Mouse (Mus musculus): ENCODE measurements around the gene Tusc2.
"Not testable (repeated sequence)": the region's sequence is repeated elsewhere in the genome, so short reads cannot be mapped to it uniquely, and the experiment has no call there.

Gene Tusc2

GRCm38 (mm10) chr9:107570016-107570415, 7.0 kb downstream of the Tusc2 start:
- peak; percentile 33 for DNase-seq

DNA sequence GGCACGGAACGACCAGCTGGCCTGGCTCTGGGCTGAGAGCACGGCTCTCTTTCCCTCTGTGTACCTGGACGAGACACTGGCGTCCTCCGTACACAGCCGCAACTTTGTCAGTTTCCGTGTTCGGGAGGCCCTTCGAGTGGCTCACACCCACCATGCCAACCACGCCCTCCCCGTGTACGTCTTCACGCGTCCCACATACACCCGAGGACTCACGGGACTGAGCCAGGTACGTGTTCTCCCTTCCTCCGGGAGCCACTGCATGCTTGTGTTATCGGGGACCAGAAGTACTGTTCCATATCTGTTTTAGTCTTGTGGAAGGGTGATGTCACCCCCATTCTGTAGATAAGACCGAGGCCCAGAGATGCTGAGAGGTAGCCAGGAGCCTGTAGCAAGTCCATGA, 7.8 kb downstream of the Tusc2 start:
- no peak for DNase-seq

DNA sequence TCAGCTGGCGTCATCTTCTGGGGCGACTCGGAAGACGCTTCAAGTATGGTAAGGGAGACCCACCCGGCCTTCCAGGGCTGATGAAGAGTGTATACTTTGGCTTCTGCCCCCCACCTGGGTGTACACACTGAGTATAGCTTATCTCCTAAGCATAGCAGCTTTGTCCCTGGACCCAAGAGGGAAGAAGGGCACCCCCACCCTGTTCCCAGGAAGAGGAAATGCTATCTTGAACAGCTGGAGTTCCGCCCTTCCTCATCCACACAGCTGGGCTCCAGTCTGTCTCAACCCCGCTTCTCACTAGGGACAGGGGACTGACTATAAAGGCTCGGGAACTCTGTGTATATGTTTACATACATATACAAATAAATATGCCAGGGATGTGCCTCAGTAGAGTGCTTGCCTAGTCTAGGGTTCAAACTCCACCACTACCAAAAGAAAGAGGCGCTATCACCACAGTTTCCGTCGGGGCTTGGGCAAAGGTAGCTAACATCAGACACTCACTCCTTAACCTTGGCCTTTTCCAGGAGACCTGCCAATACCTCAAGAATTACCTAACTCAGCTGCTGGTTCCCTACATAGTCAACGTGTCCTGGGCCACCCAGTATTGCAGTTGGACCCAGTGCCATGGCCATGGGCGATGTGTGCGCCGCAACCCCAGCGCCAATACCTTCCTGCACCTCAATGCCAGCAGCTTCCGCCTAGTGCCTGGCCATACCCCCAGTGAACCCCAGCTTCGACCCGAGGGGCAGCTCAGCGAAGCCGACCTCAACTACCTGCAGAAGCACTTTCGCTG, 8.7 kb downstream of the Tusc2 start:
- no peak for DNase-seq

DNA sequence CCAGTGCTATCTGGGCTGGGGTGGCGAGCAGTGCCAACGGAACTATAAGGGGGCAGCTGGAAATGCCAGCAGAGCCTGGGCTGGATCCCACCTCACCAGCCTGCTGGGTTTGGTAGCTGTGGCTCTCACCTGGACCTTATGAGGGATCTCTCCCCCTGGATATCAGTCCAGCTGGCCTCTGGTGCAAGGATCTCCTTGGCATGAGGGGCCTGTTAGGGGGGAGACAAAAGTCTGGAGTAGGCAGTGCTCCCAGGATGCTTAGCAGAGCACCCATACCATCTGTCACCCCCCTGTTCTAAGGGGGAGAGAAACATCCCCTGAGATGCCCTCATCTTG, 9.2 kb downstream of the Tusc2 start:
- no peak for DNase-seq

DNA sequence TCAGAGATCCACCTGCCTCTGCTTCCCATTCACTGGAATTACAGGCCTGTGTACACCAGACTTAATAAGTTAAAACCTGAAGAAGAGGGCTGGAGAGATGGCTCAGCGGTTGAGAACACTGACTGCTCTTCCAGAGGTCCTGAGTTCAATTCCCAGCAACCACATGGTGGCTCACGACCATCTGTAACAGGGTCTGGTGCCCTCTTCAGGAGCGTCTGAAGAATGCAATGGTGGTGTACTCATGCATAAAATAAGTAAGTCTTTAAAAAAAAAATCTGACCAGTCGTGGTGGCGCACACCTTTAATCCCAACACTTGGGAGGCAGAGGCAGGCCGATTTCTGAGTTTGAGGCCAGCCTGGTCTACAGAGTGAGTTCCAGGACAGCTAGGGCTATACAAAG, 10.7 kb downstream of the Tusc2 start:
- not testable (repeated sequence) for DNase-seq

DNA sequence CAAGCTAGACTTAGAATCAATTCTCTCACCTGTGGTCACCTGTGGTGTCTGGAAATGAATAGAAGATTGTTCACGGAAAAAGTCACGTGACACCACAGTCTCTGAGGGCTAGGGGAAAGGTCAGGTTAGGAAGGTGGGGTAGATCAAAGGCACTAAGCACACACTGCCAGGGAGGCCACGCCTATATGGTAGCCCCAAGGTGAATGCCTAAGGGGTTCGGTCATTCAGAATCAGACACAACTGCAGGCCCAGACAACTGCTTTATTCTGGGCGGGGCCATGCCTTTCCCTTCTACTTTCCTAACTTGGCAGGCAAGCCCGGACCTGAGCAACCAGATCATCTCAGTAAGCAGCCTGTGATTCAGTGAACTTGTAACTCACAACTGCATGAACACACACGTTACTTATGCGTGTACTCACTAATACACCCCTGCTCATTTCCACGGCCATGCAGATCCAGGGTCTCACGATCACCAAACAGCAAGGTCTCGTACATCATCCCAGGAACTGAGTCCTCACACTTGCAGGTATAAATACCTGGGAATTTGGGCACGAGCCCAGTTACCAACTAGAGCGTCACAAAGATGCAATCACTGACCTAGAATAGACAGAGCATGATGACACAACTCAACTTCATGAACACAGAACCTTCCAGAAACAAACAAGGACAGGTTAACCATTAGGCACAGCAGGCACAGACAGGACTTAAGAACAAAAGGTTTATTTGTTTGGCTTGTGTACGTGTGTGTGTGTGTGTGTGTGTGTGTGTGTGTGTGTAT, 12.7 kb downstream of the Tusc2 start:
- peak; percentile 50 for DNase-seq

- DNase-seq, result peak; percentile 83
These were observed 13.5 kb downstream of the Tusc2 start, which contains the start of gene Hyal1 for GRCm38 (mm10) chr9:107576357-107577107. Hyal1 (plus strand) TSS chr9:107576927.

- DNase-seq, result no peak
These were observed 14.8 kb downstream of the Tusc2 start for GRCm38 (mm10) chr9:107577871-107578270.

GRCm38 (mm10) chr9:107578587-107578986, 15.5 kb downstream of the Tusc2 start, which contains the start of gene Naa80:
Naa80 (plus strand) TSS chr9:107578887.
- no peak for DNase-seq

DNA sequence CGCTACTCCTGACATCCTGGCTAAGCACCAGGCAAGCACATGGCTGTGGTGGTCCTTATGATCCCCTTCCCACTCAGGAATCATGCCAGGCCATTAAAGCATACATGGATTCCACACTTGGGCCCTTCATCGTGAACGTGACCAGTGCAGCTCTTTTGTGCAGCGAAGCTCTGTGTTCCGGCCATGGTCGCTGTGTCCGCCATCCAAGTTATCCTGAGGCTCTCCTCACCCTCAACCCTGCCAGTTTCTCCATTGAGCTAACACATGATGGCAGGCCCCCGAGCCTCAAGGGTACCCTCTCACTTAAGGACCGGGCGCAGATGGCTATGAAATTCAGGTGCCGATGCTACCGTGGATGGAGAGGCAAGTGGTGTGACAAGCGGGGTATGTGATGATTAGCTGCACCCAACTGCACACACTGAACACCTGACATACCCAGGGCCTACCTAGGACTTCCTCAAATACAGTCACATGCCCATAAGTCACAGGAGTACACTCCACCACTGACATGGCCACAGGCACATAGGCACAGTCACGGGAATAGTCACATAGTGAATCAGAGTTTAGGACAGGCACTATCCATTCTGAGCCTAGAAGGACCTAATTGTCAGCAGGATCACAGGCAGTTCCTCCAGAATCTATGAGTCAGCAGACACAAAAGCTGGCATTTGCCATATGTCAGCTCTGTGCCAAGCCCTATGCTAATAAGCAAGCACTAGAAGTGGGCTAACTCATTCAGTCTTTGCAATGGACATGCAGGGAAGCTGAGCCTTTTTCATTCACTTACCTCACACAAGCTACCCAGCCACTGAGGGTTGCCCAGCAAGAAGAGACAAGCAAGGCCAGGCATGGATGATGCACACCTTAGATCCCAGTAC, 16.2 kb downstream of the Tusc2 start:
- DNase-seq, result no peak

DNA sequence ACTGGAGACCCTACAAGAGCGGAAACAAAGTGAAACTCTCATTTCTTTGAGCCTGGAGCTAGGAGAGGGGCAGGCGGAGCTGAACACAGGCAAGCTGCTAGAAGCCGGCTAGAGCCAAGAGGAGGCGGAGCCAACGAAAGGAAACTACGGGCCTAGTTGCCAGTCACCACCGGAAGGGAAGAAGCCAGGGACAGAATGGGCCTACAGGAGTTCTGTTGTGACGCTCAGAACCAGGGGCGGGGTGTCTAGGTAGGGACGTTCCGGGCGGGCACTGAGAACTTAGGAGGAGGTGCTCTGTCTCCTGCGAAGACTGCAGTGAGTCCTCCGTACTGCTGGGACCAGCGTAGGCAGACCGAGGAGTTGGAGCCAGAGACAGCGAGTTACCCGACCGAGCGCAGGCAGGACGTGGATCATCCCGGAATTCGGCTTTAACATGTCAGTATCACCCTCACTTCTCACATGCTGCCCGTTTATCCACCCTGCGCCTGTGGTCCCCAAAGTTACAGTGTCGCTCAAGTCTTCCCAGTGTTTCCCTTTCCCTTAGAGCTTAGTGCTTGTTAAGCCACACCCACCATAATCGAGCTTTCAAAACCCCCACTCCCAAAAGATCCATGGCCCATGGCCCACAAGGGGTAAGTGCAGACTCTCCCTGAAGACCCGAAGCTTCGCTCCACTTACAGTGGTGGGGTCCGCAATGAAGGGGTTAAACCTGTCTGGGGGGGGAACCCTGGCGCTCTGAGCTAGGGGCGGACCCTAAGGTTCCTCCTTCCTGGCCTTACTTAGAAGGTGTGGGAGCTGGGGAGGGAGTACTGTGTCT, 17.7 kb downstream of the Tusc2 start, which contains the start of gene Hyal3:
Hyal3 (plus strand) TSS at position 318 of the 817 bp plus-strand sequence.
- peak; percentile 90 for DNase-seq

- no peak for DNase-seq
These were observed 18.5 kb downstream of the Tusc2 start for GRCm38 (mm10) chr9:107581584-107581983.

GRCm38 (mm10) chr9:107582509-107583062, 19.5 kb downstream of the Tusc2 start:
- peak; percentile 39 for DNase-seq

GRCm38 (mm10) chr9:107583174-107583573, 20.1 kb downstream of the Tusc2 start:
- no peak for DNase-seq

DNA sequence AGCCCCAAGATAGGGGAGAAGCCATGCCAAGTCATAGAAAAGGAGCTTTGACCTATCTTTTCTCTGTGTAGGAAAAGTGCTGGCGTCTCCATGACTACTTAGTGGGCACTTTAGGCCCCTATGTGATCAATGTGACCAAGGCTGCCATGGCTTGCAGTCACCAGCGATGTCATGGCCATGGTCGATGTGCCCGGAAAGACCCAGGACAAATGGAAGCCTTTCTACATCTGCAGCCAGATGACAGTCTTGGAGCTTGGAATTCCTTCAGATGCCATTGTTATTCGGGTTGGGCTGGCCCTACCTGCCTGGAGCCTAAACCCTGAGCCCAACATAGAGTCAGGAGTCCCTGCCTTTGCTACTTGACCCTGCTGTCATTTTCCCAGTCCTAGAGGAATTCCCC, 23.4 kb downstream of the Tusc2 start:
- DNase-seq, result no peak

DNA sequence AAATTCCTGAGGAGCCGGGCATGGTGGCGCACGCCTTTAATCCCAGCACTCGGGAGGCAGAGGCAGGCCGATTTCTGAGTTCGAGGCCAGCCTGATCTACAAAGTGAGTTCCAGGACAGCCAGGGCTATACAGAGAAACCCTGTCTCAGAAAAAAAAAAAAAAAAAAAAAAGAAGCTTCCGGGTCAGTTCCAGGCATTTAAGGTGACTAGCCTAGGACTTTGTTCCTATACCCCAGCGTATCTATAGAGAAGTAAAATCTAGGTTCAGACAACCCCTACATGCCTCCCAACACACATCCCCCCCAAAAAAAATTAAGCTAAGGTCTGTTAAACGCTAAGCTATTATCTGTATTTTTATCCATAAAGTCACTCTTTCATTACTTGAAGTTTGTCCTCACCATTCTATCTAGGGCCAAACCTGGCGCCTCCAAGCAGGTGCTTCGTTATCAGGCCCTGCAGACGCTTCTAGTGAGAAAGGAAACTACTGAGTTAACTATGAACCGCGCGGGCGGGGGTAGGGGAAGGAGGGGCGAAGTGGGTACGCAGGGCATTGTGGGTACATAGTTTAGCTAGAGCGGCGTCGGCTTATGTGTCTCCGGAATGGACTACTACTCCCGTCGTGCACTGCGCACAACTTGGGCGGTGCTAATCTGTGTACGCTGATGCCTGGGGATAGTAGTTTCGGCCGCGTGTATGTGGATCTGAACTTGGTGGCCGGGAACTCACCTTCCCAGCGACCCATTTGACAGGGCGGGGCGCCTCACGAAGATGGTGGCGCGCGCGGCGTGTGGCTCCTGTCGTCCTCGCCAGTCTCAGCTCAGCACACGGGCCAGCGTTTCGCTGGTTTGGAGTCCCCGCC, 24.1 kb downstream of the Tusc2 start, which contains the start of gene Ifrd2:
Ifrd2 (plus strand) TSS at position 669 of the 859 bp plus-strand sequence.
- DNase-seq, result peak; percentile 97

GRCm38 (mm10) chr9:107587833-107588639, 25.0 kb downstream of the Tusc2 start:
- DNase-seq, result no peak

DNA sequence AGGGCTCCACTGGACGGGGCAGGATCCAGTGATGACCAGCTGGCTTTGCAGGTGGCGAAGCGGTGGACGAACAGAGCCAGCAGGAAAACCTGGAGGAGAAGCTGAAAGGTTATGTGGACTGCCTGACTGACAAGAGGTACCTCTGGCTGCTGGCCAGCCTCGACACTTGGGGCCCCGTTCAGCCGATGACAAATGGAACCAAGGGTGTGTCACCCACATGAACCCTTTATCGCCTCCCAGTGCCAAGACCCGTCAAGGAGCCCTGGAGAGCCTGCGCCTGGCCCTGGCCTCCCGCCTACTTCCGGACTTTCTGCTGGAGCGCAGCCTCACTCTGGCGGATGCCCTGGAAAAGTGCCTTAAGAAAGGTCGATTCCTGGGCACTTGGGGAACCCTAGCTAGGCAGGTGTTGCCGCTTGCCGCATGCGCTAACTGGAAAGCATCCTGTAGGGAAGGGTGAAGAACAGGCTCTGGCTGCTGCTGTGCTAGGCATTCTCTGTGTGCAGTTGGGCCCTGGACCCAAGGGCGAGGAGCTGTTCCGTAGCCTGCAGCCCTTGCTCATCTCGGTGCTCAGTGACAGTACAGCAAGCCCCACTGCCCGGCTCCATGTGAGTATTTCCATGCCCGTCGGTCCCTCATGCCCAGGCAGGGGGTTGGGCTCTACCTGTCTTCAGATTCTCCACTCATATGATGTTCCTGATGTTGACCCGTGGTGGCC, 27.2 kb downstream of the Tusc2 start:
- DNase-seq, result peak; percentile 73

GRCm38 (mm10) chr9:107590773-107591060, 27.7 kb downstream of the Tusc2 start:
- no peak for DNase-seq
